In the genomic region with DNA sequence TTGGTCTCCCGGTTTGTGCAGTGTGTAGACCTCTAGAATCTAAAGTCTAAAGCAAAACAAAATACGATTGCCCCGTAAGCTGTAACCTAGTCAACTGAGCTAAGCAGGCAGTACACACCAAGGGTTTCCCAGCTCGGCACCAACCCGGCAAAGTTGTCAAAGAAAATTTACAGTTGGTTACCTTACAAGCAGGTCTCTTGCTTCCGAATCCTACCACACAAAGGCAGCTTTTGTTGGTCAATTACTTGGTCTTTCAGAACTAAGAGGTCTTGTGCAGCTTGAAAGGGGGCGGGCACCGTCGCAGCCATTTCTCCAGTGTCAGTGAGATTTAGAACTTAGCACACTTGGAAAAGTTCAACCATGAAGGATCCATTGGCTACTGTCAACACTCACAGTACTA, we compare ENCODE assay signal across 21 mouse cellular contexts. TPM values are rescaled to one million over a fixed set of nuclear protein-coding genes. Genes with fewer than 3 reads are reported as not detected.
A peak's percentile ranks its signal among the peaks of the same experiment; 100 is the strongest.
DNase-seq lines count a peak whose midpoint lies in the region; ATAC-seq and TF ChIP-seq lines count a peak whose summit lies in the region.
"Had no signal": no experiment of that assay in that cellular context is flagged by ENCODE, and none has a peak within 500 bp of the region (broad histone marks: within the 10 kb centered on the region; RNA-seq: fewer than 3 reads in every experiment).

No protein-coding gene starts in this region.

- no peaks in the 10 kb centered on the region for H3K27me3 ChIP-seq in forebrain, embryonic 10.5 days (ENCODE audit: poor library complexity, severe bottlenecking)
- no peaks in the 10 kb centered on the region for H3K27me3 ChIP-seq in forebrain, embryonic 14.5 days (replicated peaks; ENCODE audit: control insufficient read depth, insufficient read depth, low read length)
- no peaks in the 10 kb centered on the region for H3K27me3 ChIP-seq in midbrain, embryonic 14.5 days (ENCODE audit: control insufficient read depth, insufficient read depth, low read length)
- no peaks in the 10 kb centered on the region for H3K27me3 ChIP-seq in midbrain, postnatal 0 days (ENCODE audit: insufficient read depth, low read length)
- no peaks in the 10 kb centered on the region for H3K27me3 ChIP-seq in limb, embryonic 10.5 days (ENCODE audit: low read depth, poor library complexity, severe bottlenecking)
- H3K27me3 ChIP-seq: embryonic facial prominence, embryonic 15.5 days; intestine, embryonic 15.5 days; limb, embryonic 15.5 days; liver, embryonic 15.5 days; stomach, embryonic 15.5 days had no signal

- no peak for TF ChIP-seq CTCF in midbrain, postnatal 0 days (IDR thresholded peaks at IDR 0.05)

- H3K9me3 ChIP-seq in forebrain, embryonic 10.5 days = no peaks in the 10 kb centered on the region
- H3K9me3 ChIP-seq in forebrain, embryonic 14.5 days (replicated peaks; ENCODE audit: control insufficient read depth, low read length) = no peaks in the 10 kb centered on the region
- H3K9me3 ChIP-seq in midbrain, embryonic 14.5 days (ENCODE audit: control insufficient read depth, low read length) = no peaks in the 10 kb centered on the region
- no peaks in the 10 kb centered on the region for H3K9me3 ChIP-seq in midbrain, postnatal 0 days (ENCODE audit: low read length)
- no peaks in the 10 kb centered on the region for H3K9me3 ChIP-seq in limb, embryonic 10.5 days (replicated peaks)
- H3K9me3 ChIP-seq: embryonic facial prominence, embryonic 15.5 days; heart, embryonic 10.5 days; hindbrain, embryonic 13.5 days; intestine, embryonic 15.5 days; limb, embryonic 15.5 days; liver, embryonic 15.5 days; stomach, embryonic 15.5 days had no signal

- H3K4me1 ChIP-seq in forebrain, embryonic 10.5 days = peaks cover 67% of the 10 kb centered on the region
- peaks cover 46% of the 10 kb centered on the region for H3K4me1 ChIP-seq in forebrain, embryonic 14.5 days (ENCODE audit: control insufficient read depth, insufficient read depth, low read length)
- peaks cover 60% of the 10 kb centered on the region for H3K4me1 ChIP-seq in midbrain, embryonic 14.5 days (ENCODE audit: control insufficient read depth, insufficient read depth, low read length)
- peaks cover 6% of the 10 kb centered on the region; the same call in 1 of the 2 replicates for H3K4me1 ChIP-seq in midbrain, postnatal 0 days (ENCODE audit: insufficient read depth, low read length)
- peaks cover 68% of the 10 kb centered on the region for H3K4me1 ChIP-seq in limb, embryonic 10.5 days
- H3K4me1 ChIP-seq: liver, embryonic 15.5 days had no signal

- 32% methylated on average over 9 of the region's 9 CpGs for WGBS in forebrain, embryonic 10.5 days
- 17% methylated on average over 9 of the region's 9 CpGs for WGBS in forebrain, embryonic 14.5 days
- WGBS in midbrain, embryonic 14.5 days = 24% methylated on average over 9 of the region's 9 CpGs
- WGBS in midbrain, postnatal 0 days = 36% methylated on average over 9 of the region's 9 CpGs
- 55% methylated on average over 9 of the region's 9 CpGs for WGBS in limb, embryonic 10.5 days

- peak overlapping the region; percentile 58; the same call in 1 of the 2 replicates for H3K27ac ChIP-seq in forebrain, embryonic 10.5 days
- H3K27ac ChIP-seq in forebrain, embryonic 14.5 days (ENCODE audit: low read depth, low read length) = no peak overlapping the region
- H3K27ac ChIP-seq in midbrain, embryonic 14.5 days (replicated peaks; ENCODE audit: low read depth, low read length) = no peak overlapping the region
- H3K27ac ChIP-seq in midbrain, postnatal 0 days (ENCODE audit: low read depth, low read length) = no peak overlapping the region
- peak overlapping the region; percentile 11; the same call in 1 of the 2 replicates for H3K27ac ChIP-seq in limb, embryonic 10.5 days
- H3K27ac ChIP-seq: embryonic facial prominence, embryonic 15.5 days; hindbrain, embryonic 13.5 days; intestine, embryonic 15.5 days; limb, embryonic 15.5 days; liver, embryonic 15.5 days; stomach, embryonic 15.5 days had no signal

- no peak overlapping the region for H3K4me2 ChIP-seq in forebrain, embryonic 14.5 days (ENCODE audit: low read length)
- H3K4me2 ChIP-seq in midbrain, embryonic 14.5 days (ENCODE audit: low read length) = peak overlapping the region; percentile 4; the same call in 1 of the 2 replicates
- no peak overlapping the region for H3K4me2 ChIP-seq in midbrain, postnatal 0 days (ENCODE audit: low read depth, low read length, poor library complexity, severe bottlenecking)
- H3K4me2 ChIP-seq: embryonic facial prominence, embryonic 15.5 days; hindbrain, embryonic 13.5 days; intestine, embryonic 15.5 days; limb, embryonic 15.5 days; liver, embryonic 15.5 days; stomach, embryonic 15.5 days had no signal

- no peak overlapping the region for H3K9ac ChIP-seq in forebrain, embryonic 14.5 days (ENCODE audit: low read length)
- H3K9ac ChIP-seq in midbrain, embryonic 14.5 days (replicated peaks; ENCODE audit: low read length) = no peak overlapping the region
- no peak overlapping the region for H3K9ac ChIP-seq in midbrain, postnatal 0 days (replicated peaks; ENCODE audit: low read length, poor library complexity, severe bottlenecking)
- H3K9ac ChIP-seq: embryonic facial prominence, embryonic 15.5 days; hindbrain, embryonic 13.5 days; intestine, embryonic 15.5 days; limb, embryonic 15.5 days; liver, embryonic 15.5 days; stomach, embryonic 15.5 days had no signal

- DNase-seq in forebrain, embryonic 10.5 days (ENCODE audit: extremely low spot score, low spot score) = no peak
- no peak for DNase-seq in forebrain, embryonic 14.5 days (ENCODE audit: low spot score)
- no peak for DNase-seq in midbrain, embryonic 14.5 days
- DNase-seq in midbrain, postnatal 0 days (ENCODE audit: low spot score) = no peak
- DNase-seq in limb, embryonic 10.5 days (ENCODE audit: low spot score) = no peak
- DNase-seq in retina, postnatal 1 day = peak; percentile 24
- DNase-seq in gastrocnemius, postnatal 4 days (ENCODE audit: low spot score in 2 of 2) = no peak
- DNase-seq: adrenal gland, postnatal 36 days; cerebellum, adult 18-20 months; cerebellum, postnatal 25 days; kidney, postnatal 36 days; layer of hippocampus, adult 9-11 months; right cerebral cortex, postnatal 25 days; thymus, adult 2 months had no signal

- H3K36me3 ChIP-seq in forebrain, embryonic 10.5 days (replicated peaks) = peaks cover 22% of the 10 kb centered on the region
- H3K36me3 ChIP-seq in forebrain, embryonic 14.5 days (ENCODE audit: control insufficient read depth, insufficient read depth, low read length) = no peaks in the 10 kb centered on the region
- H3K36me3 ChIP-seq in midbrain, embryonic 14.5 days (ENCODE audit: control insufficient read depth, insufficient read depth, low read length) = no peaks in the 10 kb centered on the region
- no peaks in the 10 kb centered on the region for H3K36me3 ChIP-seq in midbrain, postnatal 0 days (ENCODE audit: insufficient read depth, low read length)
- H3K36me3 ChIP-seq in limb, embryonic 10.5 days = peaks cover 18% of the 10 kb centered on the region
- H3K36me3 ChIP-seq: embryonic facial prominence, embryonic 15.5 days; hindbrain, embryonic 13.5 days; intestine, embryonic 15.5 days; limb, embryonic 15.5 days; liver, embryonic 15.5 days; stomach, embryonic 15.5 days had no signal

- no peak for ATAC-seq in forebrain, embryonic 14.5 days
- ATAC-seq in midbrain, embryonic 14.5 days (ENCODE audit: low FRiP score, low TSS enrichment) = no peak
- no peak for ATAC-seq in midbrain, postnatal 0 days (ENCODE audit: low FRiP score)
- ATAC-seq: intestine, embryonic 15.5 days had no signal

- H3K4me3 ChIP-seq in forebrain, embryonic 10.5 days = peak overlapping the region; percentile 8; the same call in 1 of the 2 replicates
- no peak overlapping the region for H3K4me3 ChIP-seq in forebrain, embryonic 14.5 days (ENCODE audit: low read depth, low read length)
- H3K4me3 ChIP-seq in midbrain, embryonic 14.5 days (replicated peaks; ENCODE audit: low read depth, low read length) = no peak overlapping the region
- no peak overlapping the region for H3K4me3 ChIP-seq in midbrain, postnatal 0 days (ENCODE audit: low read depth, low read length)
- H3K4me3 ChIP-seq in limb, embryonic 10.5 days = no peak overlapping the region
- H3K4me3 ChIP-seq: embryonic facial prominence, embryonic 15.5 days; heart, embryonic 10.5 days; hindbrain, embryonic 13.5 days; intestine, embryonic 15.5 days; limb, embryonic 15.5 days; liver, embryonic 15.5 days; stomach, embryonic 15.5 days had no signal

RNA-seq across cellular contexts. Expression of a gene that starts 25.2 kb away (rescaled TPM):
- 48.3 and 50.7 TPM in 2 replicates for polyA plus RNA-seq in forebrain, embryonic 10.5 days (2016; fragmentation: Nextera tagmentation; extraction: Ambion mirVana)
- 15.6 and 16.5 TPM in 2 replicates for polyA plus RNA-seq in forebrain, embryonic 14.5 days (2014; fragmentation: Nextera tagmentation; extraction: Ambion mirVana)
- polyA plus RNA-seq in midbrain, embryonic 14.5 days (2014; fragmentation: Nextera tagmentation; extraction: Ambion mirVana) = 75.4 and 93.8 TPM in 2 replicates
- 42.0 and 48.6 TPM in 2 replicates for total RNA-seq in midbrain, postnatal 0 days (2014; rRNA removed)
- 50.4 and 52.0 TPM in 2 replicates for polyA plus RNA-seq in midbrain, postnatal 0 days (2015; fragmentation: Nextera tagmentation; extraction: Ambion mirVana)
- polyA plus RNA-seq in limb, embryonic 10.5 days (2016; fragmentation: Nextera tagmentation; extraction: Ambion mirVana) = 60.1 and 76.1 TPM in 2 replicates
- total RNA-seq in gastrocnemius, postnatal 4 days (2021) = 1 to 10 TPM; 1.1 to 2.0 TPM

Comparison
In these comparisons a context has a peak if more than half of its experiments do, and no peak if none do; other contexts are left out.
1. H3K27ac ChIP-seq: peak in forebrain, embryonic 10.5 days (single experiment) and limb, embryonic 10.5 days (single experiment); none in forebrain, embryonic 14.5 days (single experiment), midbrain, embryonic 14.5 days (single experiment) and midbrain, postnatal 0 days (single experiment).